Mouse (Mus musculus) macrophage (primary cell): ENCODE results near the gene Adamtsl4. TPM values are rescaled to one million over a fixed set of nuclear protein-coding genes. Genes with fewer than 3 reads are reported as not detected.
"Not testable (repeated sequence)": the region's sequence is repeated elsewhere in the genome, so short reads cannot be mapped to it uniquely, and the experiment has no call there.

Experiments used
- H3K27ac ChIP-seq: fragments of 350-480 bp; formaldehyde crosslinking; 2 replicates; pipeline ENCODE4 v1.9.0; 2021
- H3K36me3 ChIP-seq: fragments of 350-480 bp; formaldehyde crosslinking; 2 replicates; pipeline ENCODE4 v1.9.0; 2021; ENCODE audit errors: inconsistent target
- H3K4me3 ChIP-seq: fragments of 350-480 bp; formaldehyde crosslinking; 2 replicates; pipeline ENCODE4 v1.9.0; 2021; ENCODE audit errors: inconsistent target
- H3K79me2 ChIP-seq: fragments of 350-480 bp; formaldehyde crosslinking; 2 replicates; pipeline ENCODE4 v1.9.0; 2021; ENCODE audit errors: inconsistent target
- WGBS: methylation state at CpG from one replicate; pipeline ENCODE4 v1.1.7; 2026; ENCODE audit warnings: inconsistent platforms; ENCODE audit not compliant: missing documents; 5-methylcytosine and 5-hydroxymethylcytosine counted together
- polyA plus RNA-seq: library from polyadenylated mRNA; stranded (reverse); fragments of 250-400 nt; gene quantifications from 3 replicates; pipeline ENCODE4 v1.2.4, GENCODE M21; 2018; ENCODE audit warnings: inconsistent platforms

Gene Adamtsl4
- polyA plus RNA-seq, 1 experiment from 2014 or later: 1.9 TPM

GRCm38 (mm10) chr3:95690552-95690951 is 2.8 kb upstream of the Adamtsl4 start:
- not testable (repeated sequence) for H3K4me3 ChIP-seq, H3K36me3 ChIP-seq, H3K79me2 ChIP-seq, H3K27ac ChIP-seq
- WGBS: 100% methylated on average over 1 of the region's 2 CpGs

GRCm38 (mm10) chr3:95689940-95690339 is 2.2 kb upstream of the Adamtsl4 start:
- Histone ChIP-seq H3K36me3 (no peaks in the 10 kb centered on the region), H3K27ac (no peak overlapping the region), H3K79me2 (no peaks in the 10 kb centered on the region), H3K4me3 (no peak overlapping the region)
- 100% methylated on average over 1 of the region's 2 CpGs for WGBS

- Histone ChIP-seq H3K27ac (no peak overlapping the region), H3K36me3 (no peaks in the 10 kb centered on the region), H3K4me3 (no peak overlapping the region), H3K79me2 (no peaks in the 10 kb centered on the region)
- WGBS: 81% methylated on average over 11 of the region's 11 CpGs
Measured at GRCm38 (mm10) chr3:95689171-95689915, 1.6 kb upstream of the Adamtsl4 start.

- WGBS: 52% methylated on average over 3 of the region's 4 CpGs
- Histone ChIP-seq H3K36me3 (no peaks in the 10 kb centered on the region), H3K4me3 (peak overlapping the region; percentile 23; the same call in 1 of the 2 replicates), H3K27ac (no peak overlapping the region), H3K79me2 (no peaks in the 10 kb centered on the region)
Measured at GRCm38 (mm10) chr3:95687168-95687523, 571 bp downstream of the Adamtsl4 start.

- Histone ChIP-seq H3K27ac (no peak overlapping the region), H3K4me3 (no peak overlapping the region)
Measured at GRCm38 (mm10) chr3:95686492-95687167, 1.1 kb downstream of the Adamtsl4 start.

GRCm38 (mm10) chr3:95685701-95686100 is 2.0 kb downstream of the Adamtsl4 start:
- H3K36me3 ChIP-seq: no peaks in the 10 kb centered on the region
- WGBS: 87% methylated on average over 2 of the region's 2 CpGs
- no peaks in the 10 kb centered on the region; the same call in 1 of the 2 replicates for H3K79me2 ChIP-seq

More at GRCm38 (mm10) chr3:95686492-95687167, 1.1 kb downstream of the Adamtsl4 start:
- no peaks in the 10 kb centered on the region for H3K79me2 ChIP-seq
- H3K36me3 ChIP-seq: no peaks in the 10 kb centered on the region
- 89% methylated on average over 9 of the region's 10 CpGs for WGBS

GRCm38 (mm10) chr3:95685301-95685700 is 2.4 kb downstream of the Adamtsl4 start:
- Histone ChIP-seq H3K27ac (no peak overlapping the region), H3K79me2 (peaks cover 2% of the 10 kb centered on the region; the same call in 1 of the 2 replicates), H3K4me3 (no peak overlapping the region), H3K36me3 (no peaks in the 10 kb centered on the region)
- 93% methylated on average over 4 of the region's 4 CpGs for WGBS

More at GRCm38 (mm10) chr3:95685701-95686100, 2.0 kb downstream of the Adamtsl4 start:
- no peak overlapping the region for H3K4me3 ChIP-seq
- no peak overlapping the region for H3K27ac ChIP-seq

GRCm38 (mm10) chr3:95684846-95685245 is 2.9 kb downstream of the Adamtsl4 start:
- no peak overlapping the region for H3K27ac ChIP-seq
- WGBS: 39% methylated on average over 4 of the region's 8 CpGs
- peaks cover 6% of the 10 kb centered on the region; the same call in 1 of the 2 replicates for H3K79me2 ChIP-seq
- no peak overlapping the region for H3K4me3 ChIP-seq
- no peaks in the 10 kb centered on the region for H3K36me3 ChIP-seq

GRCm38 (mm10) chr3:95682878-95683277 is 4.8 kb downstream of the Adamtsl4 start:
- 89% methylated on average over 3 of the region's 5 CpGs for WGBS
- Histone ChIP-seq H3K4me3 (no peak overlapping the region), H3K79me2 (peaks cover 22% of the 10 kb centered on the region; the same call in 1 of the 2 replicates), H3K36me3 (no peaks in the 10 kb centered on the region), H3K27ac (no peak overlapping the region)

GRCm38 (mm10) chr3:95681365-95681764 is 6.4 kb downstream of the Adamtsl4 start:
- 60% methylated on average over 11 of the region's 11 CpGs for WGBS
- no peak overlapping the region for H3K4me3 ChIP-seq
- H3K36me3 ChIP-seq: no peaks in the 10 kb centered on the region
- no peak overlapping the region for H3K27ac ChIP-seq
- H3K79me2 ChIP-seq: peaks cover 38% of the 10 kb centered on the region

- peaks cover 41% of the 10 kb centered on the region for H3K79me2 ChIP-seq
- H3K27ac ChIP-seq: no peak overlapping the region
- H3K4me3 ChIP-seq: no peak overlapping the region
- no peaks in the 10 kb centered on the region for H3K36me3 ChIP-seq
- WGBS: 84% methylated on average over 6 of the region's 6 CpGs
Measured at GRCm38 (mm10) chr3:95680673-95681072, 7.0 kb downstream of the Adamtsl4 start.

- no peak overlapping the region for H3K27ac ChIP-seq
- H3K79me2 ChIP-seq: peaks cover 41% of the 10 kb centered on the region
- no peak overlapping the region for H3K4me3 ChIP-seq
- H3K36me3 ChIP-seq: no peaks in the 10 kb centered on the region
- 83% methylated on average over 8 of the region's 8 CpGs for WGBS
Measured at GRCm38 (mm10) chr3:95679551-95679950, 8.2 kb downstream of the Adamtsl4 start.

GRCm38 (mm10) chr3:95677420-95678090 is 10.2 kb downstream of the Adamtsl4 start:
- Histone ChIP-seq H3K36me3 (no peaks in the 10 kb centered on the region), H3K27ac (0 out of 2 replicates have a peak overlapping the region, but pooled peaks have one; percentile 98), H3K79me2 (peaks cover 47% of the 10 kb centered on the region), H3K4me3 (no peak overlapping the region)
- 92% methylated on average over 18 of the region's 19 CpGs for WGBS

- no peaks in the 10 kb centered on the region for H3K36me3 ChIP-seq
- peaks cover 53% of the 10 kb centered on the region for H3K79me2 ChIP-seq
- 54% methylated on average over 15 of the region's 15 CpGs for WGBS
- H3K27ac ChIP-seq: peak overlapping the region; percentile 98
- H3K4me3 ChIP-seq: no peak overlapping the region
Measured at GRCm38 (mm10) chr3:95676745-95677419, 10.8 kb downstream of the Adamtsl4 start.
